Mouse (Mus musculus) intestine, embryonic 16.5 days (tissue): ENCODE results near the gene Vmn1r209. TPM values are rescaled to one million over a fixed set of nuclear protein-coding genes. Genes with fewer than 3 reads are reported as not detected.
"Not testable (repeated sequence)": the region's sequence is repeated elsewhere in the genome, so short reads cannot be mapped to it uniquely, and the experiment has no call there.

Source experiments
- ATAC-seq: fragments of 200-750 bp; cut with Nextera tagmentation; 2 replicates; pipeline ENCODE4 v1.8.0; 2017; ENCODE audit warnings: moderate TSS enrichment, moderate library complexity
- H3K27ac ChIP-seq: fragments of 300-500 bp; sonication (generic); 2 replicates; pipeline ENCODE4 v1.5.1; 2014; ENCODE audit warnings: mild to moderate bottlenecking, low read length
- H3K27me3 ChIP-seq: fragments of 300-500 bp; sonication (generic); replicated peaks from 2 replicates; pipeline ENCODE4 v1.6.1; 2014; ENCODE audit warnings: low read length, control low read depth, mixed read lengths; ENCODE audit not compliant: control insufficient read depth, insufficient read depth
- H3K36me3 ChIP-seq: fragments of 300-500 bp; sonication (generic); 2 replicates; pipeline ENCODE4 v1.6.1; 2014; ENCODE audit warnings: low read length, control low read depth; ENCODE audit not compliant: control insufficient read depth, insufficient read depth
- H3K4me1 ChIP-seq: fragments of 300-500 bp; sonication (generic); 2 replicates; pipeline ENCODE4 v1.6.1; 2014; ENCODE audit warnings: low read length, control low read depth, mixed read lengths; ENCODE audit not compliant: control insufficient read depth, insufficient read depth
- H3K4me2 ChIP-seq: fragments of 300-500 bp; sonication (generic); 2 replicates; pipeline ENCODE4 v1.6.1; 2014; ENCODE audit warnings: low read depth, low read length, control low read depth
- H3K4me3 ChIP-seq: fragments of 300-500 bp; sonication (generic); 2 replicates; pipeline ENCODE4 v1.5.1; 2014; ENCODE audit warnings: mild to moderate bottlenecking, low read length
- H3K9ac ChIP-seq: fragments of 300-500 bp; sonication (generic); 2 replicates; pipeline ENCODE4 v1.6.1; 2014; ENCODE audit warnings: low read depth, low read length
- H3K9me3 ChIP-seq: fragments of 300-500 bp; sonication (generic); 2 replicates; pipeline ENCODE4 v1.6.1; 2016; ENCODE audit warnings: low read length, control low read depth; ENCODE audit not compliant: control insufficient read depth
- WGBS: fragments of 180-500 bp; shearing (Covaris S2); extraction: QIAGEN DNeasy Blood & Tissue Kit; methylation state at CpG from one replicate; pipeline ENCODE4 v1.1.7; 2014; 5-methylcytosine and 5-hydroxymethylcytosine counted together
- polyA plus RNA-seq: library from polyadenylated mRNA; unstranded; fragments of >200 nt; fragmentation: Nextera tagmentation; extraction: Ambion mirVana; gene quantifications from 2 replicates; pipeline ENCODE4 v1.2.1, GENCODE M21; 2015

Vmn1r209 gene
- polyA plus RNA-seq, 1 experiment from 2014 or later, result not detected

DNA sequence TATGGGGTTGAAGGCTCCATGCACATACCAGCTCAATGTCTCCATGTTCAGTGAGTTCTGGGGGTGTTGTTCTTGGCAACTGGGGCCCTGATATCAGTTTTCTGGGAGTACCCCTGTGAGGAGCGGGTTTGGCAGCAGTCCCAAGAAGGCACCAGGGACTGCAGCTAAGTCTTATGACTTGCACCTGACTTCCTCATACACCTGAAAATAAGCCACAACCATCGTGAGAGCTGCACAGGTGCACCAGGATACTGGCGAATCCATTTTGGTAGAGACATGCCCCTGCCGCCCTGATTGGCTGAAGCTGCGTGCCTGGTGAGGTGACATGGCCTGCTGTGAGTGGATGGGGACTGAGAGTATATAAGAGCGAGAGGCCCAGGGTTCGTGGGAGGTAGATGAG, 32.2 kb downstream of the Vmn1r209 start, which contains the start of gene Vmn1r208:
Gene Vmn1r208, minus strand, starts transcription at position 101 of the 400 bp plus-strand sequence.
- not testable (repeated sequence) for ATAC-seq, H3K4me2 ChIP-seq, H3K27me3 ChIP-seq, H3K36me3 ChIP-seq, H3K4me3 ChIP-seq, H3K27ac ChIP-seq, H3K4me1 ChIP-seq, H3K9me3 ChIP-seq, H3K9ac ChIP-seq
- no CpG with 5 or more reads among the region's 7 CpGs for WGBS

DNA sequence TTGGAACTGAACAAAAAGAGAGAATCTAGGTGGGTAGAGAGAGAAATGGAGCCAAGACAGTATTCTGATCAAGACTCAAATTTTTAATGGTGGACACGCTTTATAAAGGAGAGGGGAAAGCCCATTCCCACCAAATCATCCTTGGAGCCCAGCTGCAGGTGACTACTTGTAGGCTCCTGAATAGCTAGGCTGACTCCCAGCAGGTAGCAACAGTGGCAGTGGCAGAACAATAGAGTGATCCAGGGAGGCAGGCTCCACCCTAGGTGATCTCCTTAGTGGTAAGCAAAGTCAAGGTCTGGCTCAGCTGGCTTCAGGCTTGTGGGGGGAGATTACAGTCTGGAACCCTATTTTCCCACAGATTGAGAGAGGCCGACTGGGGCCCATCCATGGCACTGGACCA, 37.9 kb downstream of the Vmn1r209 start:
- not testable (repeated sequence) for H3K9ac ChIP-seq, H3K4me3 ChIP-seq, H3K36me3 ChIP-seq, H3K27ac ChIP-seq, H3K9me3 ChIP-seq, H3K27me3 ChIP-seq, ATAC-seq, H3K4me2 ChIP-seq, H3K4me1 ChIP-seq
- WGBS, result 80% methylated on average over 1 of the region's 2 CpGs

Other genes with a start within 250 kb of the Vmn1r209 start
- gene Vmn1r205, start 216.7 kb downstream of the Vmn1r209 start, polyA plus RNA-seq, result not detected in 2 replicates
- not detected in 2 replicates for gene Vmn1r206, start 185.4 kb downstream of the Vmn1r209 start, polyA plus RNA-seq
- gene Vmn1r207-ps, start 80.1 kb downstream of the Vmn1r209 start, polyA plus RNA-seq, result not detected in 2 replicates
- gene Vmn1r208, start 32.3 kb downstream of the Vmn1r209 start, polyA plus RNA-seq, result not detected in 2 replicates
- gene Vmn1r210, start 21.7 kb upstream of the Vmn1r209 start, polyA plus RNA-seq, result not detected in 2 replicates
- not detected in 2 replicates for gene Vmn1r211, start 47.9 kb upstream of the Vmn1r209 start, polyA plus RNA-seq
- gene Vmn1r212, start 74.5 kb upstream of the Vmn1r209 start, polyA plus RNA-seq, result not detected in 2 replicates
- gene Vmn1r213, start 198.0 kb upstream of the Vmn1r209 start, polyA plus RNA-seq, result not detected in 2 replicates
- gene Vmn1r214, start 220.7 kb upstream of the Vmn1r209 start, polyA plus RNA-seq, result not detected in 2 replicates